Mouse (Mus musculus) layer of hippocampus, postnatal 25 days (tissue): Measurements from ENCODE around the gene Tbx1. TPM values are rescaled to one million over a fixed set of nuclear protein-coding genes. Genes with fewer than 3 reads are reported as not detected.

ENCODE experiments used
- DNase-seq, 2 experiments: peaks; one replicate each; pipeline ENCODE4 v3.0.0; 2022; ENCODE audit warnings: mixed read lengths in 2 of 2, low spot score in 1 of 2; ENCODE audit errors: extremely low spot score in 1 of 2
- total RNA-seq, 2 experiments: library from RNA; stranded (reverse); gene quantifications; 2 replicates each; pipeline ENCODE4 v1.2.3; 2021

The Tbx1 gene
- total RNA-seq, 2 experiments from 2014 or later = 0.77 to 0.91 TPM

DNA sequence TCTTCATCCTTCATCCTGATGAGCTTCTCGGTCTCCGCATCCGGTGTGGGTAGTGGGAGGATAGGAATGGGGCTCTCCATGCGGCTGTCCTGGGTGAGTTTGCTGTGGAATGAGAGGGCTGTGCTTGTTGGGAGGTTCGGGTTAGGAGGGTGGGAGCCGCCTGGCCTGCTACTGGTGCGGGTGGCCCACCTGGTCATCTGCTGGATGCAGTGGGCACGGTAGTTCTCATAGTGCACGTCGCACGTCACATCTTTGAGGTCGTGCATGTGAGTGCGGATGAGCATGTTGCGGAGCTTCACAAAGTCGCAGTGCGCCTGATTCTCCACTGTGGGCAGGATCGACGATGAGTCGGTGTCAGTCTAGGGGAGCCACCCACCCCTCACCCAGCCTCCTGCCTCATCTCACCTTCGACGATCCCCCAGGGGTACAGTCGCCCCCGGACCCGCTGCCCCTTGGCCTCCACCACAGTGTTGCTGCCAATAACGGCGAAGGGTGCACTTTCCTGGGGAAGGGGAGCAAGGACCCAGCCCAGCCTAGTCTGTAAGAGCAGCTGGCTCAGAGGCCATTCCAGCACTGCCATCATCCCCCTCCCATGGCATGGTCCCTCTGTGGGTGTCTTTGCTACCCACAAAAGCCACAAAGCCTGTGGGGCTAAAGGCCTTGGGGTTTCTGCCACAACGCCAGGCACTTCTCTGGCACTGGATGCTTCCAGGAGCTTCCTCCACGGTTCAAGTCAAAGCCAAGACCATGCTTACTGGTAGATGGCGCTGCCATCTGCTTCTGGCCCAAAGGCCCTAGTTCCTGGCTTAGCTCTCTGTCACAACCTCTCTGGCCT lies 32.7 kb upstream of the Tbx1 start:
- DNase-seq = peak; percentile 14 to 16

DNA sequence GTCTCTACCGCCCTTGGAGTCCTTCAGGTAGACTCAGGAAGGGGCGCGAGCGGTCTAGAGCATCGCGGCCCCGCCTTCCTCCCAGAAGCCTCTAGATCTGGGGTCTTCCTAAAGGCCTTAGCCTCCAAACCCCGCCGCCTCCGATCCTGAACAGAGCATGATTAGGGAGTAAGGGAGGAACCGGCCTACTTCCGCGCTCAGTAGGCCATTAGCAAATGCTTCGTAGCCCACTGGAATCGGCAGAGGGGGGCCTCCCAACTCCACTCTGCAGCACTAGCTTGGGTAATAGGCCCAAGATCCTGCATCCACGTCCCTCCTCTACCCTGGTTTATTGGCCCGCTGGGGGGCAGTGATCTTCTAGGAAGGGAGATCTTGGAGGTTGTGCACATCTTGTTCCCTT lies 31.5 kb upstream of the Tbx1 start, which contains the start of gene Gp1bb:
Gene Gp1bb (minus strand): TSS at position 385 of the 400 bp plus-strand sequence.
- DNase-seq = peak in 1 of 2 experiments; percentile 18

DNA sequence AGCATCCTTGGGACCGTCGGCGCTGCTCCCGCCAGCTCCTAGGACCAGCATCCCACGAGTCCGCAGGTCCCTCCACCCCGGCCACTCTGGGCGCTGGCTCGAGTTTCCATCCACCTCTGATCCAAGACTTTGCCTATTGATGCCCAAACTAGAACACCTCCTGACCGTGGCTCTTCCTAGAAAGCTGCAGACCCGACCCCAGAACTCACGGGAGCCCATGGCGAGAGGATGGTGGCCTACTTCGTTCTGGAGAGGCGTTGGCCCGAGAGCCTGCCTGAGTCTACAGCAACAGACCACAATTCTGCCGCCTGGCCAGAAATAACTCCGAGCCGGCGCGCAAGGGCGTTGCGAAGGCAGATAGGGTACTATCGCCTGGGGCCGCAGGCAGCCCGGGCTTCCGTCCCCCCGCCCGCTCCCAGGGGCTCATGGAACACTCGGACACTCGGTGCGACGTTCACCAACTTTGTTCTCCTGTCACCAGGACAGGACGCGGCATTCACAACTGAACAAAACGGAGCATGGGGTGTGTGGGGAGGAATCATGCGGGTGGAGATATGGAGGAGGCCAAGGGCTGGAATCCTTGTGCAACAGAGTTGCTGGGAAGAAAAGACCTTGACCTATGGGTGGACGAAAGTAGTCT lies 31.0 kb upstream of the Tbx1 start:
- DNase-seq = peak; percentile 26 to 44

DNA sequence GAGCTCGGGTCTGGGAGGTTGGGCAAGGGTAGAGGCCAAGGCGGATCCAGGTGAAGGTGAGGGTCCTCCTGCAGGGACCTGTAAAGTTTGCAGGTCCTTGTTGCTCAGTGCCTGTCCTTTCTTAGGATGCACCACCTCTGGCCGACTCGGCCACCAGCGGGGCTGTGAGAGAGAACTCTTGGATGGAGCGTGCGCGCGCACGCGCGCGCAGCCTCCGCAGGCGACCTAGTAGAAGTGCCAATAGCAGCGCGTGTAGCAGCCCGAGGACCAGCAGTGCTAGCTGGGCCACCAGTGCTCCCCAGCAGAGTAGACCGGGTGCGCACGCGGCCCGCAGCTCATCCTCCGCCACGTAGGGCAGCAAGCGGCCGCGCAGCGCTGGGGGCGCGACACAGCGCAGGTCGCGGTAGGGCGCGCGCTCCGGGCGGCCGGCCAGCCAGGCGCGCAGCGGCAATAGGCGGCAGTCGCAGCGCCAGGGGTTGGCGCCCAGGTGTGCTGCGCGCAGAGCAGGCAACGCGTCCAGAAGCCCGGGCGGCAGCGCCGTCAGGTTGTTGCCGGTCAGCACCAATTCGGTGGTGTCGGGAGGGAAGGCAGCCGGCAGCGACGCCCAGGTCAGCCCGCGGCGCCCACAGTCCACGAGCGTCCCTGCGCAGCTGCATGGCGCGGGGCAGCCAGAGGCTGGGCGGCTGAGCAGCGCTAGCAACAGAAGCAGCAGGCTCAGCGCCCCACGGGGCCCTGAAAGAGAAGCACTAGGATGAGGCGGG lies 30.3 kb upstream of the Tbx1 start:
- DNase-seq = peak; percentile 29 to 48

DNA sequence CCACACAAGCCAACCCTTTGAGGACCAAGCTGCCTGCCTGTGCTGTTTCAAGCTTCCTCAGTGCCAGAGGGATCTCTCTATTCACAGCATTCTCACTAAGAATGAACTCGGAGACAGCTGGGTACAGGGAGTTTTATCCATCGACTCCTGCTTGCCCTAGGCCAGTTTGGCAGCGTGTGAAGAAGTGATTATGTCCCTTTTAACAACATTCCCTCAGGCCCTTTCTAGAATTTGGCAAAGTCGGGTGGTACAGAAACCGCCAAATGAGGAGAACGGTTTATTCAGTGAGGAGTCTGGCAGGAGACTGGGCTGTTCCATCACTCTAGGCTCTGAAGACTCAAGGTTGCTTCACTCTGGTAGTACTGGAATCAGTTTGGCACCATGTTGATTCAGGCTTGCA lies 29.7 kb upstream of the Tbx1 start:
- DNase-seq = peak in 1 of 2 experiments; percentile 10

DNA sequence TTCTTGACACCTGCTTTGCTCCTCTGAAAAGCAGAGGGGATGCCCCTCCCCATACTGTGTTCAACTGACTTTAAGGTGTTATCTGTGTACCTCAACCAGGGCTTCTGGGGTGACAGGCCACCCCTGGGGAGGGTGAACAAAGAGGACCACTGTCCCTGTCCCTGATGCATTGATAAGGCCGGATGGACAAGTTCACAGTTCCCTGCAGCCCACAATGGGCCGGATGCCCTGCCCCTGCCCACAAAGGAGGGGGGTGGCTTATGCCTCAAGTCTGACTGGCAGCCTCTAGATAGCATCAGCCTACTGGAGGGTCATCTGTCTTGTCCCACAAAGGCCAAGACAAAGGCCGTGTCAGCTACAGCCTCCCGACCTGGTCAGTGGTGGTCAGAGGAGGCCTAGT lies 28.6 kb upstream of the Tbx1 start:
- no peak for DNase-seq

DNA sequence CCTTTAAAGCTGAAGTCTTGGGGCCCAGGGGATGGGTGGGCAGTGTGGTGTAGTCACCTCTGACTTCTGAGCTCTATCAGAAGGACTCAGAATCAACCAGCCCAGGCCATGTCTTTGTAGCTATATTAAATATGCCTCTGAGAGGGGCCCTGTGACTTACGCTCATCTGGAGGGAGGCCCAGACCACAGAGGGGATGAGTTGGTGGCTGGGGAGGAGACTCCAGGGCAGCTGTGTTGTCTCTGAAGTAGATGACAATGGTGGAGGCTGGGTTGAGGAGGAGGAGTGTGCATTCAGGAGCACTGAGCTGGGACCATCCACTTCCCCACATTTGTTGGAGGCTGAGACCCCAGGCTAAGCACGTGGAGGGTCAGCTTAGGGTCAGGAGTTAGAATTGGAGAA lies 27.8 kb upstream of the Tbx1 start:
- DNase-seq = no peak

DNA sequence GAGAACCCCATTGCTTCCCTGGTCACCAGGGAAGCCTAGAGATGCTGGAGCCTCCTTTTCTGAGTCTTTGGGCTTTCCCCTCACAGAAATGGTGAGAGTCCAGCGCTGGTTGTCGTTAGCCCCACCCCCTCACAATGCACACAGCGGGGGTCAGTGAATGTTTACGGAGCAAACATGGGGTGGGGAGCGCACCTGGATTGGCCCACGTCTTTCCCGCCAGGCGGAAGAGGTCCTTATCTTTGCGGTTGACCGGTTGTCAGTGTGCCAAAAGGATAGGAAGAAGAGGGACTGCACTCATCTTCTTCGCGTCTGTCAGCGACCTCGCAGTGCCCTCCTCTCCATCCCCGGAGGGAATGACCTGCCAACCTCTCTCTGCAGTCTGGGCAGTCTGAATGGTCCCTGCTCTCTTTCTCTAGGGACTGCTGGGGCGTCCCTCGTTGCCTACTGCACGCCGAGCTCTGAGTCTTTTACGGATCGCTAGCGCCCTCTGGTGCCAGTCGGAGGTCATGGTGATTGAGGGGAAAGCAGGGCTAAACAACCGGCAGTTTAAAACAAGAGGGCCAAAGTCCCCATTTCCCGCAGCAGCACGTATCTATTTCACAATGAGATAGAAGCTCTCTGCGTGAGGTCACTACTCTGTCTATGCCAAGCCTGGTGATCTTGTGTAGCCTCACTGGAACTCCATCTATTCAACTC lies 27.0 kb upstream of the Tbx1 start:
- peak; percentile 96 to 99 for DNase-seq

DNA sequence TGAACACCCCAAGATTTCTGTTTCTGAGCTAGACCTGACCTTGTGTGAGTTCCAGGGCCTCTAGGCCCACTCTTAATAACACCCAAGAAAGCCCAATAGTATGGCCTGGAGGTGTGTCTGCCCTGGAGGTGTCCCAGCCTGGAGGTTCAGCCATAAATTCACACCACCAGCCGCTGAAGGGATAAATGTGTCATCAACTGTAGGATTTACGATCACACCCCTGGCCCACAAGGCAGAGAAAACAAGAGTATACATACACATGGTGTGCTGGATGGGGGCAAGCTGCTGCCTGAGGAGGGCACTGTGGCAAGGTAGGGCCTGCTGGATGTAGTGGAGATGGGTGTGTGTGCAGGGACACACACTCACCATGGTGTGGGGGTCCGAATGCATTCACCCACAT lies 22.8 kb upstream of the Tbx1 start:
- DNase-seq = no peak

DNA sequence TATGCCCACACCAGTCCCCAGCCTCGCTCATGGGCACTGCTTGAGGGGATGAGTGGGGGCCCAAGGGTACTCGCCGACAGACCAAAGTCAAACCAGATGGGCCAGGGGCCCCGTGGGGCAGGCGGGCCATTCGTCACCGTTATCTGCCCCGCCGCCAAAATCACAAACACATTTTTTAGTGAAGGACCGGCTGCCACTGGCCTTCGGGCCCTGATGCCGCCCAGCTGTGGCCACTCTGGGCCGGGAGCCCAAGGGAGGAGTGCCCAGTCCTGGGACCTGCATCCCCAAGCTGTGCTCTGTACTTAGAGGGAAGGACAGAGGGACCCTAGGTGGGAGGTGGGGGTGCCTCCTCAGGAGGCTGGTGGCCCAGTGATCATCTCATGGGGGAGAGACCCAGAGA lies 21.3 kb upstream of the Tbx1 start:
- no peak for DNase-seq

DNA sequence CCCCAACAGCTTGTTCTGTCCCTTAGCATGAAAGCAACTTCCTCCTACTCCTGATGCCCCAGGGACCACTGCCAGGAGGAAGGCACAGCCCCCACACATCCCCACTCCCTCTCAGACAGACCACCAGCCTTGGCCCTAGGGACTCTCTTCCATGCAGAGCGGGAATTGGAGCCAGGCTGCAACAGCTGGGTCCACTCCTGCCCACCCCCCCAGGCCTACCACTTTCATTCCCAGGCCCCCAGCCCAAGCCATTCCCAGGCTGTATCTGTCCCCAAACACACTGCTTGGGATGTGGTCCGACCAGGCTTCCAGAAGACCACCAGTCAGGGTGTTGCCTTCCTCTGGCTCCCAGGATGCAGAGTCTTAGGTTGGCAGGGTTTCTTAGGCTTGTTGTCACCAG lies 18.6 kb upstream of the Tbx1 start:
- DNase-seq = no peak

DNA sequence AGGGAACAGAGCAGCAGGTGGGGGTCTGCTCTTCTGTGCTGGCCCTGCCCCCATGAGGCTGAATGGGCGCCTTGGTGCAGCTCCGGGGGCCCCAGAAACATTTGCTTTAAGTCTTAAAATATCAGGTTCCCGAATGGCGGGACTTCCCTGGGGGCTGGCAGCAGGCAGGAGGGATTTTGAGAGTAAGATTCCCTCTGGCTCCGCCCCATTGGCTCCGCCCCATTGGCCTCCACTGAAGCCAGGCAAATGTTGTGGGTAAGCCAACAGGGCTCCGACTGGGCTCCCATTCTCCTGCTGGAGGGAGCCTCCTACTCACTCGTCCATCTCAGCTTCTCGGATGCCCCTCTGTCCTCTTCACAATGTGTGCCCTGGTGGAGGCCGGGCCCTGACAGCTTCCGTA lies 17.8 kb upstream of the Tbx1 start:
- DNase-seq = no peak

DNA sequence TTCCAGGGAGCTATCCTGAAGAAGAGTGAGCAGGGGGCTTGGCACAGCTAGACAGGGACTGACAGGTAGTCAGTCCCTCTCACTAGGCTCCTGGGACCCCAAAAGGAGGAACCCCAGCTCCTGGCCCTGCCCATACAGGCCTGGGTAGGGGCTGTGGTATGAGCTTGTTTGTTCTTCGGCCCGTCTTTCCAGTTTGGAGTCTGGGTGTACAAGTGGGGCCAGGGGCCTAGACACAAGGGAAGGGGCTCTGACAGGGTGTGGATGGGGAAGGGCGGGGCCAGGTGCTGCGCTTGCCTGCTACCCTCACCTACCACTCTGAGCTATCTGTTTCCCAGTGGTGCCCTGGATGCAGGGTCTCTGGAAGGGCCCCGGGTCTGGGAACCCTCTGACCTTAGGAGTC lies 15.2 kb upstream of the Tbx1 start:
- DNase-seq = no peak

DNA sequence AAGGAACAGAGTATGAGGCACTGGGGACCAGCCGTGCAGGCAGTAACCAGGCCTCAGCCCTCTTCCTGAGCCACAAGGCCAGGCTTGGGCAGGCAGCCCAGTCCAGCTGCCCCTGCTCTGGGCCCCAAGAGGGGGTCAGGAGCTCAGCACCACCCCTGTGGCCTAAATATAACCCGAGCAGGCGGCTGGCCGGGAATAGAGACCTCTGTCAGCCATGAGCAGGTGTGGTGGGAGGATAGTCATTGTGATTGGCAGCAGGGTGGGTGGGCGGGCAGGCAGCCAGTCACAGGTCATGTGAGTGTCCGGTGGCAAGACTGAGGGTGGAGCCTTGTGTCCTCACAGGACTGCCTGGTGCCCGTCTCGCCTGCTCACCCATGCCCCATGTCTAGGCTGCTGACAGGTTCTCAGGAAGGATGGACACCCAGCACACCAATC lies 13.8 kb upstream of the Tbx1 start:
- DNase-seq = no peak

DNA sequence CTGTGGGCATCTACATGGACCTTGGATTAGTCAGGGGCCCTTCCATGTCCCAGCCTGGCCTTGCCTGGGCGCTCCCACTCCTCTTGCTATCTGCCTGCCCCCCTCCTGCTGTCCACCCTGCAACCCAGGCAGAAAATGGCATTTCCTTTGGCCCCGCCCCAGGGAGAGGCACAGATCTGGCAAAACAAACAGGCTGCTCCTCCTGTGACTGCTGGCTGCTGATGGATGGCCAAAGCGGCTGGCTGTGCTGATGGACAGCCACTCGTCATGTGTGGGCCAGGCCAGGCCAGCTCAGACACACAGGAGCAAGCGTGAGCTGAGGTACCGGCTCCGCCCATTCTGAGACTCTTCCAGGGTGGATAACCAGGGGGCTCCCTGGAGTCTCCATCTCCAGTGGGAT lies 11.0 kb upstream of the Tbx1 start:
- no peak for DNase-seq

DNA sequence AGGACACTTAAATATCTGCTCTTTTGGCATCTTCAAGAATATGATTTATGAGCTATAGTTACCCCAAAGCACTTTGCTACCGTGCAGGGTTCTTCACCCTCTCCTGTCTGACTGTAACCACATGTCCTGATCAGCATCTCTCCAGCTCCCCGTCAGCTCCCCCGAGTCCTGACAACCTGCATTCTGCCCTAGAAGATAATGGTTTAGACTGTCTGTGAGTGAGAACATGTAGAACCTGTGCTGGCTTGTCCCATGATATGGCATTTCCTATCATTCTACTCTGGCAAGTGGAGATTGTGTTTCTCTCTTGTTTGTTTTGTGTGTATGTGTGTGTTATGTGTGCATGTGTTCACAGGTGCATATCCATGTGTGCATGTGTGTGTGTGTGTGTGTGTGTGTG lies 7.5 kb upstream of the Tbx1 start:
- no peak for DNase-seq

DNA sequence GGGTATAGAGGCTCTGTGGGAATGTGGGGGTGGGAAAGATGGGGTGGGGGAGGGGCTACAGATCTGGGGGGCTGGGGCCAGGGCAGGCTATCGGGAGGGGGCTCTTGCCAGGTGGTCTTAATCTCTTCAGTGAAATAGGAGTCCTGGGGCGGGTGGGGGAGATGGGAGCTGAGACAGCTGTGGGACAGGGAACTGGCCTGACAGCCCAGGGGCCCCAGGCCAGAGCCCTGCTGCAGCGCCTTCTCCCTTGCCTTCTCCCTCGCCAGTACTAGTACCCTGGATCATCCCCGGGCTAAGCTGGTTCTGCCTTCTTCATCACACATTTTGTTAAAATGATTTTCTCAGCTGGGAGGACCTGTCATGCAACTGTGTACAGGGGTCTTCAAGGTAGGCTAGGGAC lies 5.8 kb upstream of the Tbx1 start:
- DNase-seq = no peak

DNA sequence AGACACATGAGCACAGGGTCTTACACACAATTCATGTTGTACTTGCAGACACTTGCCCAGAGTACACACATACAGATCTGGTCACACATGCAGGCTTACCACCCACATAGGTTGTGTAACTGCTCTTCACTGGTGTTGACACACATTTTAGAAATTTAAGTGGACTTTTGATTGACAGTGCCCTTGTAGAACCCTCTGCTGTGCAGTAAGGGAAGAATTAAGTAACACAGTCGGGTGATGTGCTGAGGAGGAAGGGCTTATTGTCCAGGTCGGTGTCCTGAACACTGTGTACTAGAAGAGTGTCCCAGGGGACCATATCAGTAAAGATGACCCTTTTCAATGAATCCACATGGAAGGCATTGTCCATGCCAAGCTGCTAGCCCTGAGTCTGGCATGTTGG lies 3.5 kb upstream of the Tbx1 start:
- DNase-seq = no peak

DNA sequence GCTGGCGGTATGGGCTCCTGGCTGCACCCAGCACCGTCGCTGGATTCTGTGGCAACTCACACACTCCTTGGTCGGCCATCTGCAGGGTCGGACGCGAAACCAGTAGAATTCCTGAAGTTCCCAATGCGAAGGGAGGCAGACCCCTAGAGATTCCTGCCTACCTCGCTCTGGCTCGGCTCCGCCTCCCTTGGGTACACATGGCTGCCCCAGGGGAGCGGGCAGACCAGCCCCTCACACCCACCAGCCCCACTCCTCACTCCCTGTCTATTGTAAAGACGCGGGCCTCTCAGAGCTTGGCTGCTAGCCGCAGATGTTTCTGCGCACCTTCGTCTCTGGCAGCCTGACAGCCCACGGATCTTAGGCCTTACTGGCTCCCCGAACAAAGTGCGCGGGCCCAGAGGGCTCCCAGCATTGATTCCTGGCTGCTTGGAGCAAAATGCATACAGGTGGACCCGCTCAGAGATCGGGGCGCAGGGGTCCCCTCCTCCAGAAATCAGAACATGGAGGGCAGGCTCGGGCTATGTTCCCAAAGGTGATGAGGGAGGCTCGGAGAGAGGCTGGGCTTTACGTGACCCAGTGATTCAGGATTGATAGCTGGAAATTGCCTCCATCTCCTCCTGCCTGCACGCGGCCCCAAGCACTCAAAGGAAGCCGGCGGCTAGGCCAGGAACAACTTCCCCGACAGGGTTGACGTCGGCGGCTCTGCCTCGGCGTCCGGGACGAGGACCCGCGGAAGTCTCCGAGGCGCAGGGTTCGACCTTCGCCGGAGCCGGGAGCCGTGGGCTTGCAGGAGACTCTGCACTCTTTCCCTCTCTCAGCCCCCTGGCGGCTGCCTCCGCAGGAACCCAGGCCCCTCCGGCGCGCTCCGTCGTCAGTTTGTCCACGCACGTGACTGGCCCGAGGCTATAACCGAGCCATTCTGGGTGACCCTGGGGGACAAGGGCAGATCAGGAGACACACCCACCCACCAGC lies 862 bp upstream of the Tbx1 start:
- no peak for DNase-seq
